Mouse (Mus musculus): ENCODE data around the gene Ptar1. TPM values are rescaled to one million over a fixed set of nuclear protein-coding genes. Genes with fewer than 3 reads are reported as not detected.

Gene Ptar1
- polyA plus RNA-seq, 1 experiment from 2014 or later, result 6.5 TPM

- 88% methylated on average over 10 of the region's 10 CpGs for WGBS
- Histone ChIP-seq H3K27me3 (replicated peaks; ENCODE audit: insufficient read depth, low read length) (no peaks in the 10 kb centered on the region), H3K4me3 (ENCODE audit: low read depth, low read length) (no peak overlapping the region), H3K4me1 (ENCODE audit: insufficient read depth, low read depth, low read length) (no peaks in the 10 kb centered on the region), H3K9ac (replicated peaks; ENCODE audit: low read depth) (no peak overlapping the region), H3K36me3 (ENCODE audit: insufficient read depth, low read length) (0 out of 2 replicates have a peak, but pooled peaks cover 6% of the 10 kb centered on the region), H3K27ac (ENCODE audit: low read length) (no peak overlapping the region), H3K4me2 (replicated peaks; ENCODE audit: low read depth, low read length) (no peak overlapping the region), H3K9me3 (ENCODE audit: low read length) (no peaks in the 10 kb centered on the region)
- TF ChIP-seq CTCF (IDR thresholded peaks at IDR 0.05) (no peak), EP300 (IDR thresholded peaks at IDR 0.05) (no peak)
- no peak for ATAC-seq
- DNase-seq (ENCODE audit: low spot score), result no peak
These were observed 15.7 kb downstream of the Ptar1 start for GRCm38 (mm10) chr19:23702896-23703295.

GRCm38 (mm10) chr19:23705383-23705782, 18.2 kb downstream of the Ptar1 start:
- Histone ChIP-seq H3K9ac (replicated peaks; ENCODE audit: low read depth) (no peak overlapping the region), H3K4me2 (replicated peaks; ENCODE audit: low read depth, low read length) (no peak overlapping the region), H3K4me3 (ENCODE audit: low read depth, low read length) (no peak overlapping the region), H3K27ac (ENCODE audit: low read length) (no peak overlapping the region), H3K9me3 (ENCODE audit: low read length) (no peaks in the 10 kb centered on the region), H3K36me3 (ENCODE audit: insufficient read depth, low read length) (peaks cover 16% of the 10 kb centered on the region; the same call in 1 of the 2 replicates), H3K27me3 (replicated peaks; ENCODE audit: insufficient read depth, low read length) (no peaks in the 10 kb centered on the region), H3K4me1 (ENCODE audit: insufficient read depth, low read depth, low read length) (no peaks in the 10 kb centered on the region)
- 93% methylated on average over 5 of the region's 5 CpGs for WGBS
- TF ChIP-seq EP300 (IDR thresholded peaks at IDR 0.05), result no peak
- TF ChIP-seq CTCF (IDR thresholded peaks at IDR 0.05), result no peak
- ATAC-seq, result no peak
- no peak for DNase-seq (ENCODE audit: low spot score)

- Histone ChIP-seq H3K9me3 (ENCODE audit: low read length) (no peaks in the 10 kb centered on the region), H3K27me3 (replicated peaks; ENCODE audit: insufficient read depth, low read length) (no peaks in the 10 kb centered on the region), H3K4me3 (ENCODE audit: low read depth, low read length) (no peak overlapping the region), H3K4me2 (replicated peaks; ENCODE audit: low read depth, low read length) (no peak overlapping the region), H3K4me1 (ENCODE audit: insufficient read depth, low read depth, low read length) (no peaks in the 10 kb centered on the region), H3K9ac (replicated peaks; ENCODE audit: low read depth) (no peak overlapping the region), H3K27ac (ENCODE audit: low read length) (no peak overlapping the region), H3K36me3 (ENCODE audit: insufficient read depth, low read length) (no peaks in the 10 kb centered on the region)
- ATAC-seq, result no peak
- DNase-seq (ENCODE audit: low spot score), result no peak
- WGBS, result 60% methylated on average over 3 of the region's 3 CpGs
- TF ChIP-seq CTCF (IDR thresholded peaks at IDR 0.05) (no peak), EP300 (IDR thresholded peaks at IDR 0.05) (no peak)
These were observed 59.3 kb downstream of the Ptar1 start for GRCm38 (mm10) chr19:23746506-23746905.

- no peaks in the 10 kb centered on the region for H3K9me3 ChIP-seq (ENCODE audit: low read length)
- H3K4me2 ChIP-seq (replicated peaks; ENCODE audit: low read depth, low read length), result no peak overlapping the region
- H3K9ac ChIP-seq (replicated peaks; ENCODE audit: low read depth), result no peak overlapping the region
- no peak for ATAC-seq
- no peak overlapping the region for H3K4me3 ChIP-seq (ENCODE audit: low read depth, low read length)
- H3K4me1 ChIP-seq (ENCODE audit: insufficient read depth, low read depth, low read length), result no peaks in the 10 kb centered on the region
- 13% methylated on average over 7 of the region's 7 CpGs for WGBS
- TF ChIP-seq CTCF (IDR thresholded peaks at IDR 0.05) (no peak), EP300 (IDR thresholded peaks at IDR 0.05) (no peak)
- no peaks in the 10 kb centered on the region for H3K36me3 ChIP-seq (ENCODE audit: insufficient read depth, low read length)
- H3K27ac ChIP-seq (ENCODE audit: low read length), result no peak overlapping the region
- no peak for DNase-seq (ENCODE audit: low spot score)
- no peaks in the 10 kb centered on the region; the same call in 1 of the 2 replicates for H3K27me3 ChIP-seq (replicated peaks; ENCODE audit: insufficient read depth, low read length)
These were observed 69.8 kb downstream of the Ptar1 start for GRCm38 (mm10) chr19:23757011-23757410.

DNA sequence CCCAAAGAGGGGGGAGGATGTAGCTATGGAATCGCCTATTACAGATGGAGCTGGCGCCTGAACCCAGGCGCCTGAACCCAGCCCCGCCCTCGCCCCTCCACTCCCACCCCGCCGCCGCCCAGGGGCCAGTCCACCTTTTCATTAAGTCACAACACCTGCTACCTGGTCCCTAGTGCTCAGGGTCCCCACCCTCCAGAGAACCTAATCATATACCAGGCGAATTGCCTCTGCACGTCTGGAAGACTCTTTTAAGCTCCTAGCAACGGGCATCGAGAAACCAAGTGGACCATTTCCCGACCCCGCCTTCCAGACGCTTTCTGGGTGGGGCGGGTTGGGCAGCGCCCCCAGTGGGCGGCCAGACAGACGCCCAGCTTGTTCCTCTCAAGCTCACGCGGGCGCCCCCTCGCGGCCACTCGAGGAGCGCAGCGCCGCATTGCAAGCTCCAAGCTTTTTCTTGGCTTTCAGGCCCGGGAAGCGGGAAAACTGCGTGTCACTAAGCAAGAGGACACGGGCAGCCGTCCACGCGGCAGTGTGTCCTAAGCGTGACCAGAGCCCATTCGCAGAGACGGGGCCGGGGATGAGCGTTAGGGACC, 70.8 kb downstream of the Ptar1 start:
- no peaks in the 10 kb centered on the region for H3K9me3 ChIP-seq (ENCODE audit: low read length)
- ATAC-seq (peak; percentile 88), DNase-seq (ENCODE audit: low spot score) (peak; percentile 95)
- H3K36me3 ChIP-seq (ENCODE audit: insufficient read depth, low read length), result no peaks in the 10 kb centered on the region
- H3K9ac ChIP-seq (replicated peaks; ENCODE audit: low read depth), result peak overlapping the region; percentile 48
- no peaks in the 10 kb centered on the region; the same call in 1 of the 2 replicates for H3K27me3 ChIP-seq (replicated peaks; ENCODE audit: insufficient read depth, low read length)
- TF ChIP-seq CTCF (IDR thresholded peaks at IDR 0.05) (peak; percentile 99), EP300 (IDR thresholded peaks at IDR 0.05) (no peak)
- H3K4me3 ChIP-seq (ENCODE audit: low read depth, low read length), result peak overlapping the region; percentile 73
- peak overlapping the region; percentile 54 for H3K27ac ChIP-seq (ENCODE audit: low read length)
- WGBS, result 4% methylated on average over 36 of the region's 40 CpGs
- no peaks in the 10 kb centered on the region for H3K4me1 ChIP-seq (ENCODE audit: insufficient read depth, low read depth, low read length)
- peak overlapping the region; percentile 90 for H3K4me2 ChIP-seq (replicated peaks; ENCODE audit: low read depth, low read length)

- Histone ChIP-seq H3K9me3 (ENCODE audit: low read length) (no peaks in the 10 kb centered on the region), H3K4me1 (ENCODE audit: insufficient read depth, low read depth, low read length) (no peaks in the 10 kb centered on the region), H3K4me2 (replicated peaks; ENCODE audit: low read depth, low read length) (peak within 1 kb of the TSS; percentile 90), H3K4me3 (ENCODE audit: low read depth, low read length) (peak within 1 kb of the TSS; percentile 73), H3K9ac (replicated peaks; ENCODE audit: low read depth) (peak within 1 kb of the TSS; percentile 48), H3K36me3 (ENCODE audit: insufficient read depth, low read length) (no peaks in the 10 kb centered on the region), H3K27me3 (replicated peaks; ENCODE audit: insufficient read depth, low read length) (no peaks in the 10 kb centered on the region; the same call in 1 of the 2 replicates), H3K27ac (ENCODE audit: low read length) (peak within 1 kb of the TSS; percentile 54)
- TF ChIP-seq CTCF (IDR thresholded peaks at IDR 0.05), result peak; percentile 59
- no peak for TF ChIP-seq EP300 (IDR thresholded peaks at IDR 0.05)
- ATAC-seq, result peak; percentile 83
- DNase-seq (ENCODE audit: low spot score), result peak; percentile 75
- WGBS, result under 1% methylated on average over 40 of the region's 98 CpGs
These were observed 71.5 kb downstream of the Ptar1 start, which contains the start of gene Apba1 for GRCm38 (mm10) chr19:23758554-23759321. Apba1 (plus strand) TSS chr19:23758887.

Measured in lung, postnatal 0 days (tissue).